In genomic region chr11:98966499-98967141, GRCm38 (mm10) we compare ENCODE assay signal across 8 mouse cellular contexts. TPM values are rescaled to one million over a fixed set of nuclear protein-coding genes. Genes with fewer than 3 reads are reported as not detected.
DNase-seq lines count a peak whose midpoint lies in the region; ATAC-seq and TF ChIP-seq lines count a peak whose summit lies in the region.

No protein-coding gene starts in this region.

- no peak for DNase-seq in frontal cortex, postnatal 14 days (ENCODE audit: low spot score in 2 of 2)
- DNase-seq in cerebellum, adult 18-20 months: peak; percentile 80 to 81
- DNase-seq in frontal cortex, postnatal 36 days (ENCODE audit: low spot score in 2 of 2): peak; percentile 70 to 75
- DNase-seq in left cerebral cortex, postnatal 36 days (ENCODE audit: low spot score in 2 of 2): peak; percentile 71 to 78
- peak; percentile 82 for DNase-seq in stomach, postnatal 0 days (ENCODE audit: low spot score)

- peak overlapping the region; percentile 86 for H3K9ac ChIP-seq in hindbrain, embryonic 12.5 days
- peak overlapping the region; percentile 19; the same call in 1 of the 2 replicates for H3K9ac ChIP-seq in midbrain, embryonic 15.5 days
- no peak overlapping the region for H3K9ac ChIP-seq in stomach, postnatal 0 days (ENCODE audit: low read length)

- H3K4me2 ChIP-seq in hindbrain, embryonic 12.5 days (replicated peaks): peak overlapping the region; percentile 97
- H3K4me2 ChIP-seq in midbrain, embryonic 15.5 days: no peak overlapping the region
- H3K4me2 ChIP-seq in stomach, postnatal 0 days (replicated peaks; ENCODE audit: low read depth): peak overlapping the region; percentile 99; the same call in 1 of the 2 replicates

- WGBS in hindbrain, embryonic 12.5 days: 27% methylated on average over 6 of the region's 9 CpGs
- WGBS in midbrain, embryonic 15.5 days: 28% methylated on average over 9 of the region's 9 CpGs
- 38% methylated on average over 9 of the region's 9 CpGs for WGBS in stomach, postnatal 0 days

- TF ChIP-seq CTCF in stomach, postnatal 0 days (IDR thresholded peaks at IDR 0.05; ENCODE audit: low read depth): peak; percentile 56

- peaks cover 100% of the 10 kb centered on the region for H3K4me1 ChIP-seq in hindbrain, embryonic 12.5 days
- peaks cover 100% of the 10 kb centered on the region for H3K4me1 ChIP-seq in midbrain, embryonic 15.5 days
- H3K4me1 ChIP-seq in stomach, postnatal 0 days (replicated peaks; ENCODE audit: control insufficient read depth, insufficient read depth): peaks cover 37% of the 10 kb centered on the region

- no peaks in the 10 kb centered on the region; the same call in 1 of the 2 replicates for H3K27me3 ChIP-seq in hindbrain, embryonic 12.5 days
- H3K27me3 ChIP-seq in midbrain, embryonic 15.5 days (replicated peaks): peaks cover 12% of the 10 kb centered on the region
- H3K27me3 ChIP-seq in stomach, postnatal 0 days (ENCODE audit: control insufficient read depth, insufficient read depth, low read length): no peaks in the 10 kb centered on the region

- H3K4me3 ChIP-seq in hindbrain, embryonic 12.5 days: peak overlapping the region; percentile 76
- H3K4me3 ChIP-seq in midbrain, embryonic 15.5 days: no peak overlapping the region
- no peak overlapping the region for H3K4me3 ChIP-seq in stomach, postnatal 0 days (ENCODE audit: low read depth, low read length)

- H3K27ac ChIP-seq in hindbrain, embryonic 12.5 days: peak overlapping the region; percentile 99
- H3K27ac ChIP-seq in midbrain, embryonic 15.5 days: peak overlapping the region; percentile 9; the same call in 1 of the 2 replicates
- peak overlapping the region; percentile 35; the same call in 1 of the 2 replicates for H3K27ac ChIP-seq in stomach, postnatal 0 days (replicated peaks)

- intact Hi-C loops in left cerebral cortex, postnatal 36 days (cut with DNase I): no loop called here

- TF ChIP-seq EP300 in stomach, postnatal 0 days (optimal IDR thresholded peaks at IDR 0.05): no peak

- peak; percentile 39 for ATAC-seq in frontal cortex, adult (ENCODE audit: low TSS enrichment)
- no peak for ATAC-seq in hindbrain, embryonic 12.5 days (ENCODE audit: low FRiP score)
- ATAC-seq in midbrain, embryonic 15.5 days (replicated peaks): no peak; the same call in 1 of the 2 replicates
- no peak for ATAC-seq in stomach, postnatal 0 days (ENCODE audit: low FRiP score, low TSS enrichment)

- H3K9me3 ChIP-seq in hindbrain, embryonic 12.5 days (replicated peaks): no peaks in the 10 kb centered on the region
- H3K9me3 ChIP-seq in midbrain, embryonic 15.5 days: no peaks in the 10 kb centered on the region
- no peaks in the 10 kb centered on the region for H3K9me3 ChIP-seq in stomach, postnatal 0 days (ENCODE audit: control insufficient read depth, low read length)

- peaks cover 21% of the 10 kb centered on the region; the same call in 1 of the 2 replicates for H3K36me3 ChIP-seq in hindbrain, embryonic 12.5 days
- H3K36me3 ChIP-seq in midbrain, embryonic 15.5 days (replicated peaks): no peaks in the 10 kb centered on the region
- H3K36me3 ChIP-seq in stomach, postnatal 0 days (ENCODE audit: control insufficient read depth, insufficient read depth, low read length): peaks cover 9% of the 10 kb centered on the region; the same call in 1 of the 2 replicates

RNA-seq across cellular contexts. Expression of gene Gjd3, which starts 16.2 kb away (rescaled TPM):
- polyA plus RNA-seq in hindbrain, embryonic 12.5 days (2016; fragmentation: Nextera tagmentation; extraction: Ambion mirVana): 0.88 and 1.1 TPM in 2 replicates
- total RNA-seq in left cerebral cortex, postnatal 36 days (2021): 1 to 10 TPM; 2.0 TPM
- 1.4 and 2.4 TPM in 2 replicates for polyA plus RNA-seq in midbrain, embryonic 15.5 days (2015; fragmentation: Nextera tagmentation; extraction: Ambion mirVana)
- polyA plus RNA-seq in stomach, postnatal 0 days (2015; fragmentation: Nextera tagmentation; extraction: Ambion mirVana): 1.9 and 2.1 TPM in 2 replicates

RNA-seq across cellular contexts. Expression of gene Rara, which starts 39.0 kb away (rescaled TPM):
- 38.6 and 46.9 TPM in 2 replicates for polyA plus RNA-seq in hindbrain, embryonic 12.5 days (2016; fragmentation: Nextera tagmentation; extraction: Ambion mirVana)
- total RNA-seq in left cerebral cortex, postnatal 36 days (2021): 10 to 100 TPM; 10.5 to 11.6 TPM
- polyA plus RNA-seq in midbrain, embryonic 15.5 days (2015; fragmentation: Nextera tagmentation; extraction: Ambion mirVana): 9.7 and 10.5 TPM in 2 replicates
- 20.1 and 25.9 TPM in 2 replicates for polyA plus RNA-seq in stomach, postnatal 0 days (2015; fragmentation: Nextera tagmentation; extraction: Ambion mirVana)

RNA-seq across cellular contexts. Expression of gene Top2a, which starts 57.4 kb away (rescaled TPM):
- 195 and 199 TPM in 2 replicates for polyA plus RNA-seq in hindbrain, embryonic 12.5 days (2016; fragmentation: Nextera tagmentation; extraction: Ambion mirVana)
- total RNA-seq in left cerebral cortex, postnatal 36 days (2021): 1 to 10 TPM in 1 of 2 experiments, under 1 TPM in 1; 0.66 to 1.8 TPM
- polyA plus RNA-seq in midbrain, embryonic 15.5 days (2015; fragmentation: Nextera tagmentation; extraction: Ambion mirVana): 31.8 and 33.9 TPM in 2 replicates
- polyA plus RNA-seq in stomach, postnatal 0 days (2015; fragmentation: Nextera tagmentation; extraction: Ambion mirVana): 31.6 and 44.5 TPM in 2 replicates

RNA-seq across cellular contexts. Expression of gene Cdc6, which starts 59.0 kb away (rescaled TPM):
- 19.0 and 20.2 TPM in 2 replicates for polyA plus RNA-seq in hindbrain, embryonic 12.5 days (2016; fragmentation: Nextera tagmentation; extraction: Ambion mirVana)
- under 1 TPM; 0.39 to 0.47 TPM for total RNA-seq in left cerebral cortex, postnatal 36 days (2021)
- 3.9 and 4.2 TPM in 2 replicates for polyA plus RNA-seq in midbrain, embryonic 15.5 days (2015; fragmentation: Nextera tagmentation; extraction: Ambion mirVana)
- 6.6 and 7.0 TPM in 2 replicates for polyA plus RNA-seq in stomach, postnatal 0 days (2015; fragmentation: Nextera tagmentation; extraction: Ambion mirVana)

Comparison
In these comparisons a context has a peak if more than half of its experiments do, and no peak if none do; other contexts are left out.
1. DNase-seq: peak in cerebellum, adult 18-20 months (2 of 2), frontal cortex, postnatal 36 days (2 of 2), left cerebral cortex, postnatal 36 days (2 of 2) and stomach, postnatal 0 days (single experiment); none in frontal cortex, postnatal 14 days (0 of 2).
2. H3K27ac ChIP-seq: peak in every context shown above with its lines; median percentile 99 in hindbrain, embryonic 12.5 days; 35 in stomach, postnatal 0 days; 9 in midbrain, embryonic 15.5 days.